Mouse (Mus musculus) bone marrow, adult 2 months (tissue): ENCODE results near the gene Rbm4. TPM values are rescaled to one million over a fixed set of nuclear protein-coding genes. Genes with fewer than 3 reads are reported as not detected.
A peak's percentile ranks its signal among the peaks of the same experiment; 100 is the strongest.
"Not testable (repeated sequence)": the region's sequence is repeated elsewhere in the genome, so short reads cannot be mapped to it uniquely, and the experiment has no call there.

Experiments used
- H3K27ac ChIP-seq: fragments of 200-500 bp; 2 replicates; pipeline ENCODE4 v1.5.1; 2012; ENCODE audit warnings: low read depth, mild to moderate bottlenecking, control low read depth, inconsistent platforms, low read length; ENCODE audit not compliant: control insufficient read depth, poor library complexity, insufficient read depth
- H3K4me1 ChIP-seq: fragments of 200-500 bp; 2 replicates; pipeline ENCODE4 v1.6.1; 2011; ENCODE audit warnings: low read length; ENCODE audit not compliant: control insufficient read depth, insufficient read depth
- H3K4me3 ChIP-seq: fragments of 200-500 bp; replicated peaks from 2 replicates; pipeline ENCODE3; 2011; ENCODE audit warnings: mild to moderate bottlenecking, low read depth, low read length, control low read depth; ENCODE audit not compliant: control insufficient read depth
- CTCF ChIP-seq: fragments of 200-500 bp; IDR thresholded peaks from 2 replicates; pipeline ENCODE4 v1.5.1; 2011; ENCODE audit warnings: low read length, control low read depth; ENCODE audit not compliant: control insufficient read depth, insufficient read depth
- POLR2A ChIP-seq: fragments of 200-500 bp; IDR thresholded peaks from 2 replicates; pipeline ENCODE4 v1.6.1; 2011; ENCODE audit warnings: low read depth, mild to moderate bottlenecking, control low read depth, low read length, borderline replicate concordance; ENCODE audit not compliant: control insufficient read depth
- WGBS: fragments of 180-500 bp; shearing (Covaris S2); methylation state at CpG from one replicate; pipeline ENCODE4 v1.1.7; 2018; 5-methylcytosine and 5-hydroxymethylcytosine counted together
- polyA plus RNA-seq: library from polyadenylated mRNA; stranded (reverse); fragments of >200 nt; gene quantifications from 2 replicates; pipeline ENCODE4 v1.2.4, GENCODE M21; 2011; ENCODE audit warnings: low replicate concordance; ENCODE audit not compliant: missing spikeins, insufficient read depth, insufficient read length

The Rbm4 gene
- polyA plus RNA-seq, 1 experiment, result 30.3 TPM

- TF ChIP-seq POLR2A (no peak), CTCF (no peak)
- no peak overlapping the region for H3K27ac ChIP-seq
- H3K4me3 ChIP-seq, result no peak overlapping the region
- 86% methylated on average over 2 of the region's 2 CpGs for WGBS
- H3K4me1 ChIP-seq, result no peaks in the 10 kb centered on the region
Observed at GRCm38 (mm10) chr19:4782891-4783290, 10.8 kb downstream of the Rbm4 start.

GRCm38 (mm10) chr19:4772785-4773184 is 20.9 kb downstream of the Rbm4 start:
- Histone ChIP-seq H3K27ac (no peak overlapping the region), H3K4me1 (no peaks in the 10 kb centered on the region), H3K4me3 (no peak overlapping the region)
- WGBS, result 85% methylated on average over 3 of the region's 3 CpGs
- TF ChIP-seq CTCF (no peak), POLR2A (no peak)

GRCm38 (mm10) chr19:4767507-4768148 is 26.1 kb downstream of the Rbm4 start:
- no peak for TF ChIP-seq POLR2A
- TF ChIP-seq CTCF, result no peak

GRCm38 (mm10) chr19:4762876-4763275 is 30.8 kb downstream of the Rbm4 start:
- no peak overlapping the region for H3K27ac ChIP-seq
- TF ChIP-seq POLR2A (no peak), CTCF (no peak)
- H3K4me3 ChIP-seq, result no peak overlapping the region
- WGBS, result 63% methylated on average over 1 of the region's 1 CpGs
- no peaks in the 10 kb centered on the region for H3K4me1 ChIP-seq

More at GRCm38 (mm10) chr19:4767507-4768148, 26.1 kb downstream of the Rbm4 start:
- Histone ChIP-seq H3K4me1 (no peaks in the 10 kb centered on the region), H3K4me3 (no peak overlapping the region), H3K27ac (no peak overlapping the region)
- 87% methylated on average over 12 of the region's 12 CpGs for WGBS

GRCm38 (mm10) chr19:4760544-4760943 is 33.2 kb downstream of the Rbm4 start:
- WGBS, result 78% methylated on average over 8 of the region's 8 CpGs
- not testable (repeated sequence) for H3K4me3 ChIP-seq, H3K4me1 ChIP-seq, H3K27ac ChIP-seq

- WGBS, result 10% methylated on average over 9 of the region's 9 CpGs
- Histone ChIP-seq H3K4me3 (peak overlapping the region; percentile 76), H3K27ac (no peak overlapping the region), H3K4me1 (no peaks in the 10 kb centered on the region; the same call in 1 of the 2 replicates)
- TF ChIP-seq CTCF (no peak), POLR2A (no peak)
Observed at GRCm38 (mm10) chr19:4756921-4757320, 36.8 kb downstream of the Rbm4 start.

- TF ChIP-seq CTCF (no peak), POLR2A (peak; percentile 65; the same call in 1 of the 2 replicates)
- peak within 1 kb of the TSS; percentile 94 for H3K27ac ChIP-seq
- no peaks in the 10 kb centered on the region; the same call in 1 of the 2 replicates for H3K4me1 ChIP-seq
- H3K4me3 ChIP-seq, result peak within 1 kb of the TSS; percentile 76
- WGBS, result under 1% methylated on average over 63 of the region's 65 CpGs
Observed at GRCm38 (mm10) chr19:4756193-4756911, 37.3 kb downstream of the Rbm4 start, which contains the start of gene Rbm4b. Rbm4b (plus strand) TSS chr19:4756497.

GRCm38 (mm10) chr19:4755565-4756192 is 38.0 kb downstream of the Rbm4 start:
- peak overlapping the region; percentile 76 for H3K4me3 ChIP-seq
- TF ChIP-seq POLR2A (no peak), CTCF (peak; percentile 99)
- H3K27ac ChIP-seq, result peak overlapping the region; percentile 94
- no peaks in the 10 kb centered on the region; the same call in 1 of the 2 replicates for H3K4me1 ChIP-seq
- WGBS, result under 1% methylated on average over 10 of the region's 10 CpGs
